Mouse (Mus musculus) ES-E14 (cell line): ENCODE data around the gene Prpsap1.

Experiments used
- HCFC1 ChIP-seq: IDR thresholded peaks from 2 replicates; pipeline ENCODE4 v1.6.1; 2012; ENCODE audit warnings: low read length, inconsistent platforms, borderline replicate concordance; ENCODE audit not compliant: insufficient read depth
- MAFK ChIP-seq: IDR thresholded peaks from 2 replicates; pipeline ENCODE4 v1.6.1; 2014; ENCODE audit warnings: mild to moderate bottlenecking, low read depth, low read length, inconsistent platforms; ENCODE audit not compliant: insufficient read depth
- ZC3H11A ChIP-seq: IDR thresholded peaks from 2 replicates; pipeline ENCODE4 v1.6.1; 2012; ENCODE audit warnings: low read depth, mild to moderate bottlenecking, inconsistent platforms, low read length, borderline replicate concordance
- ZNF384 ChIP-seq: IDR thresholded peaks from 2 replicates; pipeline ENCODE4 v1.6.1; 2012; ENCODE audit warnings: low read depth, low read length, inconsistent platforms

DNA sequence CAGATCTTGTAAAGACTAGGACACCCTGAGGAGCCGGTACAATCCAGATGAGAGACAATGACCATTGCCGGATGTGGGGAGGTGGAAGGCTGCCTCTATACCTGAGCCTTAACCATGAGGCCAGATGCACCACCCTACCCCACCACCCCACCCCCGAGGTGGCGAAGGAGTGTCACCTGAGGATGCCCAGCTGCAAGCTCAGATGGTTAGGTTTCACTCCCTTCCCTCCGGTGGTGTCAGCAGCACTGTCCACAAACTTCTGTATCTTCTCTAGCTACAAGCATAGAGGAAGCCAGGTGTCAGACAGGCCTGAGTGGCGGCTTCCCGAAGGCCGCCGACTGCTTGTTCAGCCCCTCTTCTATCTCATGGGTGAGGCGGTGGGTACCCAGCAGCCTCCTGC is 40.1 kb downstream of the Prpsap1 start:
- TF ChIP-seq ZC3H11A (no peak), MAFK (no peak), ZNF384 (no peak), HCFC1 (no peak)
